Mouse (Mus musculus): ENCODE measurements around the gene Cnih1. TPM values are rescaled to one million over a fixed set of nuclear protein-coding genes. Genes with fewer than 3 reads are reported as not detected.

The Cnih1 gene
- polyA plus RNA-seq, 1 experiment from 2014 or later: 101 TPM

GRCm38 (mm10) chr14:46816916-46817622, 28.9 kb upstream of the Cnih1 start:
- H3K36me3 ChIP-seq: peaks cover 42% of the 10 kb centered on the region
- no peak overlapping the region for H3K4me2 ChIP-seq
- DNase-seq (no peak), ATAC-seq (ENCODE audit: low read depth) (no peak)
- H3K4me1 ChIP-seq (replicated peaks): peaks cover 55% of the 10 kb centered on the region
- 78% methylated on average over 8 of the region's 8 CpGs for WGBS (ENCODE audit: insufficient replicate concordance)
- H3K9me3 ChIP-seq (replicated peaks): no peaks in the 10 kb centered on the region
- H3K27ac ChIP-seq: peak overlapping the region; percentile 9; the same call in 1 of the 2 replicates
- no peak overlapping the region for H3K4me3 ChIP-seq (replicated peaks)
- H3K27me3 ChIP-seq: no peaks in the 10 kb centered on the region
- 0 out of 2 replicates have a peak overlapping the region, but pooled peaks have one; percentile 31 for H3K9ac ChIP-seq

GRCm38 (mm10) chr14:46815640-46816039, 27.4 kb upstream of the Cnih1 start:
- DNase-seq (no peak), ATAC-seq (ENCODE audit: low read depth) (peak; percentile 89)
- Histone ChIP-seq H3K4me3 (replicated peaks) (no peak overlapping the region), H3K9ac (no peak overlapping the region), H3K9me3 (replicated peaks) (no peaks in the 10 kb centered on the region), H3K27me3 (no peaks in the 10 kb centered on the region), H3K27ac (peak overlapping the region; percentile 43; the same call in 1 of the 2 replicates), H3K4me1 (replicated peaks) (peaks cover 49% of the 10 kb centered on the region), H3K4me2 (peak overlapping the region; percentile 20; the same call in 1 of the 2 replicates), H3K36me3 (peaks cover 54% of the 10 kb centered on the region)
- WGBS (ENCODE audit: insufficient replicate concordance): 33% methylated on average over 6 of the region's 6 CpGs

- no peak overlapping the region for H3K9ac ChIP-seq
Measured at GRCm38 (mm10) chr14:46807927-46808326, 19.7 kb upstream of the Cnih1 start.

GRCm38 (mm10) chr14:46806186-46806585, 18.0 kb upstream of the Cnih1 start:
- Histone ChIP-seq H3K27ac (no peak overlapping the region), H3K4me3 (replicated peaks) (no peak overlapping the region), H3K9me3 (replicated peaks) (no peaks in the 10 kb centered on the region), H3K36me3 (peaks cover 24% of the 10 kb centered on the region), H3K9ac (no peak overlapping the region), H3K4me1 (replicated peaks) (peaks cover 2% of the 10 kb centered on the region), H3K27me3 (no peaks in the 10 kb centered on the region), H3K4me2 (no peak overlapping the region)
- 73% methylated on average over 5 of the region's 5 CpGs for WGBS (ENCODE audit: insufficient replicate concordance)
- ATAC-seq (ENCODE audit: low read depth): no peak
- DNase-seq: no peak

More at GRCm38 (mm10) chr14:46807927-46808326, 19.7 kb upstream of the Cnih1 start:
- Histone ChIP-seq H3K36me3 (peaks cover 37% of the 10 kb centered on the region), H3K27ac (no peak overlapping the region), H3K4me1 (replicated peaks) (no peaks in the 10 kb centered on the region), H3K4me3 (replicated peaks) (no peak overlapping the region), H3K27me3 (no peaks in the 10 kb centered on the region), H3K9me3 (replicated peaks) (no peaks in the 10 kb centered on the region), H3K4me2 (no peak overlapping the region)
- no peak for DNase-seq
- no peak for ATAC-seq (ENCODE audit: low read depth)
- WGBS (ENCODE audit: insufficient replicate concordance): 58% methylated on average over 3 of the region's 3 CpGs

- WGBS (ENCODE audit: insufficient replicate concordance): 44% methylated on average over 1 of the region's 1 CpGs
- no peak overlapping the region for H3K27ac ChIP-seq
- H3K27me3 ChIP-seq: no peaks in the 10 kb centered on the region
Measured at GRCm38 (mm10) chr14:46803791-46804190, 15.6 kb upstream of the Cnih1 start.

GRCm38 (mm10) chr14:46803259-46803658, 15.0 kb upstream of the Cnih1 start:
- no peak for DNase-seq
- Histone ChIP-seq H3K27ac (no peak overlapping the region), H3K4me3 (replicated peaks) (no peak overlapping the region), H3K27me3 (no peaks in the 10 kb centered on the region), H3K9me3 (replicated peaks) (no peaks in the 10 kb centered on the region), H3K9ac (no peak overlapping the region), H3K4me1 (replicated peaks) (peaks cover 10% of the 10 kb centered on the region), H3K4me2 (no peak overlapping the region), H3K36me3 (peaks cover 15% of the 10 kb centered on the region)
- no peak for ATAC-seq (ENCODE audit: low read depth)
- WGBS (ENCODE audit: insufficient replicate concordance): 79% methylated on average over 4 of the region's 4 CpGs

More at GRCm38 (mm10) chr14:46803791-46804190, 15.6 kb upstream of the Cnih1 start:
- peaks cover 10% of the 10 kb centered on the region for H3K4me1 ChIP-seq (replicated peaks)
- DNase-seq (no peak), ATAC-seq (ENCODE audit: low read depth) (no peak)
- no peak overlapping the region for H3K9ac ChIP-seq
- peaks cover 15% of the 10 kb centered on the region for H3K36me3 ChIP-seq
- H3K4me2 ChIP-seq: no peak overlapping the region
- no peaks in the 10 kb centered on the region for H3K9me3 ChIP-seq (replicated peaks)
- H3K4me3 ChIP-seq (replicated peaks): no peak overlapping the region

- no peaks in the 10 kb centered on the region for H3K9me3 ChIP-seq (replicated peaks)
- H3K9ac ChIP-seq: no peak overlapping the region
- peaks cover 15% of the 10 kb centered on the region for H3K36me3 ChIP-seq
- H3K27me3 ChIP-seq: no peaks in the 10 kb centered on the region
- DNase-seq (no peak), ATAC-seq (ENCODE audit: low read depth) (no peak)
- peaks cover 10% of the 10 kb centered on the region for H3K4me1 ChIP-seq (replicated peaks)
- H3K27ac ChIP-seq: no peak overlapping the region
- H3K4me2 ChIP-seq: no peak overlapping the region
- H3K4me3 ChIP-seq (replicated peaks): no peak overlapping the region
- 68% methylated on average over 3 of the region's 3 CpGs for WGBS (ENCODE audit: insufficient replicate concordance)
Measured at GRCm38 (mm10) chr14:46800684-46801345, 12.6 kb upstream of the Cnih1 start.

GRCm38 (mm10) chr14:46794157-46794556, 5.9 kb upstream of the Cnih1 start:
- 62% methylated on average over 5 of the region's 5 CpGs for WGBS (ENCODE audit: insufficient replicate concordance)
- no peaks in the 10 kb centered on the region for H3K27me3 ChIP-seq
- peaks cover 2% of the 10 kb centered on the region; the same call in 1 of the 2 replicates for H3K36me3 ChIP-seq
- no peak overlapping the region for H3K27ac ChIP-seq
- H3K4me2 ChIP-seq: no peak overlapping the region
- no peak for DNase-seq
- H3K9ac ChIP-seq: no peak overlapping the region
- peaks cover 21% of the 10 kb centered on the region for H3K4me1 ChIP-seq (replicated peaks)
- no peaks in the 10 kb centered on the region for H3K9me3 ChIP-seq (replicated peaks)
- H3K4me3 ChIP-seq (replicated peaks): no peak overlapping the region
- no peak for ATAC-seq (ENCODE audit: low read depth)

- Histone ChIP-seq H3K9me3 (replicated peaks) (no peaks in the 10 kb centered on the region), H3K27me3 (no peaks in the 10 kb centered on the region), H3K4me2 (no peak overlapping the region), H3K4me1 (replicated peaks) (peaks cover 44% of the 10 kb centered on the region), H3K4me3 (replicated peaks) (no peak overlapping the region), H3K27ac (no peak overlapping the region), H3K36me3 (no peaks in the 10 kb centered on the region), H3K9ac (no peak overlapping the region)
- ATAC-seq (ENCODE audit: low read depth) (no peak), DNase-seq (no peak)
- WGBS (ENCODE audit: insufficient replicate concordance): 82% methylated on average over 6 of the region's 6 CpGs
Measured at GRCm38 (mm10) chr14:46790723-46791122, 2.5 kb upstream of the Cnih1 start.

- DNase-seq (peak; percentile 32), ATAC-seq (ENCODE audit: low read depth) (no peak)
- Histone ChIP-seq H3K36me3 (no peaks in the 10 kb centered on the region), H3K4me1 (replicated peaks) (peaks cover 46% of the 10 kb centered on the region), H3K4me3 (replicated peaks) (no peak overlapping the region), H3K4me2 (0 out of 2 replicates have a peak overlapping the region, but pooled peaks have one; percentile 19), H3K27ac (no peak overlapping the region), H3K9ac (no peak overlapping the region), H3K9me3 (replicated peaks) (no peaks in the 10 kb centered on the region), H3K27me3 (no peaks in the 10 kb centered on the region)
- WGBS (ENCODE audit: insufficient replicate concordance): 54% methylated on average over 4 of the region's 4 CpGs
Measured at GRCm38 (mm10) chr14:46790303-46790702, 2.1 kb upstream of the Cnih1 start.

- DNase-seq (no peak), ATAC-seq (ENCODE audit: low read depth) (no peak)
- Histone ChIP-seq H3K9ac (peak overlapping the region; percentile 20; the same call in 1 of the 2 replicates), H3K27me3 (no peaks in the 10 kb centered on the region), H3K36me3 (peaks cover 11% of the 10 kb centered on the region), H3K4me1 (replicated peaks) (peaks cover 52% of the 10 kb centered on the region), H3K27ac (peak overlapping the region; percentile 51; the same call in 1 of the 2 replicates), H3K4me3 (replicated peaks) (peak overlapping the region; percentile 86), H3K4me2 (peak overlapping the region; percentile 79), H3K9me3 (replicated peaks) (no peaks in the 10 kb centered on the region)
- WGBS (ENCODE audit: insufficient replicate concordance): 8% methylated on average over 8 of the region's 8 CpGs
Measured at GRCm38 (mm10) chr14:46788505-46788901, 292 bp upstream of the Cnih1 start.
